Mouse (Mus musculus) small intestine, adult 2 months (tissue): ENCODE results near the gene Il4ra.

Source experiments
- CTCF ChIP-seq: fragments of 200-500 bp; IDR thresholded peaks from 2 replicates; pipeline ENCODE4 v1.5.1; 2012; ENCODE audit warnings: low read depth, mild to moderate bottlenecking, control low read depth, inconsistent platforms, low read length, moderate library complexity, mixed read lengths; ENCODE audit not compliant: insufficient replicate concordance, insufficient read length; ENCODE audit errors: extremely low read depth
- POLR2A ChIP-seq: fragments of 200-500 bp; IDR thresholded peaks from 2 replicates; pipeline ENCODE4 v1.6.1; 2012; ENCODE audit warnings: low read depth, mild to moderate bottlenecking, control low read depth, inconsistent platforms, low read length, moderate library complexity

- no peak for TF ChIP-seq CTCF
- TF ChIP-seq POLR2A: no peak
Measured at GRCm38 (mm10) chr7:125597083-125597482, 45.2 kb downstream of the Il4ra start.
